Mouse (Mus musculus) gastrocnemius, postnatal 25 days (tissue): ENCODE data around the gene 3830403N18Rik. TPM values are rescaled to one million over a fixed set of nuclear protein-coding genes. Genes with fewer than 3 reads are reported as not detected.
"Not testable (repeated sequence)": the region's sequence is repeated elsewhere in the genome, so short reads cannot be mapped to it uniquely, and the experiment has no call there.

ENCODE experiments used
- DNase-seq: peaks from one replicate; pipeline ENCODE4 v3.0.0; 2022
- long read RNA-seq, 2 experiments: library from polyadenylated mRNA; stranded (forward); transcript quantifications; one replicate each; pipeline ENCODE4 v2.0.0; 2021
- total RNA-seq, 2 experiments: library from RNA; stranded (reverse); gene quantifications; 1 replicate in 1 of 2; 2 replicates in 1 of 2; pipeline ENCODE4 v1.2.3; 2021

3830403N18Rik gene
- total RNA-seq, result under 1 TPM in 1 of 2 experiments, not detected in 1; 0.28 TPM
- long read RNA-seq, experiment 1, partial matches to known transcripts, result 1 of 1 reads
- long read RNA-seq, experiment 1, other reads (novel, unspliced or antisense), result 0 of 1 reads
- long read RNA-seq, experiment 2, result 0 reads

- DNase-seq, result not testable (repeated sequence)
Measured at GRCm38 (mm10) chrX:56136336-56136909, at the start of gene 3830403N18Rik. Gene 3830403N18Rik (plus strand): TSS chrX:56136572.

GRCm38 (mm10) chrX:56151396-56151795 is 15.0 kb downstream of the 3830403N18Rik start:
- no peak for DNase-seq

GRCm38 (mm10) chrX:56186449-56186848 is 50.1 kb downstream of the 3830403N18Rik start:
- DNase-seq, result not testable (repeated sequence)

Other genes with a start within 250 kb of the 3830403N18Rik start
- gene Gm773, start 76.3 kb downstream of the 3830403N18Rik start, total RNA-seq, result not detected
- gene Zfp449, start 209.8 kb downstream of the 3830403N18Rik start, total RNA-seq, result 1 to 10 TPM; 1.5 to 2.6 TPM
- under 1 TPM in 1 of 2 experiments, not detected in 1; 0.11 TPM for gene Smim10l2a, start 238.0 kb downstream of the 3830403N18Rik start, total RNA-seq